Comparison of ENCODE assay signal across 9 mouse cellular contexts in the genomic region with DNA sequence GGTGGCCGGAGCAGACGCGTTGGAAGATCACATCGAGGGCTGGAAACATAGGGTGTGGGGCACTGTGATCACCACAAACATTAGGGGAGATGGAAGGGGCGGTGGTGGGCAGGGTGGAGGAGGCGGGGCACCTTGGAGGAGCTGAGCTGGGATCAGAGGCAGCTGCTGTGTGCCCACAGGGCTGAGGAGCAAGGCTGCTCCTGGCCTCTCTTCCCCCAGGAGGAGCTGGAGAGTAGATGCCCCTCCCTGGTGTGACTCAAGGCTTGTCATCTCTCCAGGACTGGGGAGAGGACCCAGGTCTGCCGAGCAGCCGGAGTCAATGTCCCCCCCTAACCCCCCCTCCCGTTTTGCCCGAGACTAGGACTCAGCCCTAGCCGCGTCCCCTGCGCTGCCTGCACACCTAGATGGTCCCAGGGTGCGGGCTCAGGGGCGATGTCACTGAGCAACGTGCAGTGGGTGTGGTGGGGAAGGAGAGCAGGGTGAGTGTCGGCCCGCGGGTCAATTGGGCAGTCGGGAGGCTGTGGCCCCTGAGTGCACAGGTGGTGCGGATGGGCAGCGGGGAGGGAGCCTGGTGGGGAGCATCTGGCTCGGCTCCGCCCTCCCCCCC. TPM values are rescaled to one million over a fixed set of nuclear protein-coding genes. Genes with fewer than 3 reads are reported as not detected.
DNase-seq lines count a peak whose midpoint lies in the region; ATAC-seq lines count a peak whose summit lies in the region.
"Had no signal": no experiment of that assay in that cellular context is flagged by ENCODE, and none has a peak within 500 bp of the region (broad histone marks: within the 10 kb centered on the region; RNA-seq: fewer than 3 reads in every experiment).

No protein-coding gene starts in this region.

- H3K4me3 ChIP-seq in limb, embryonic 12.5 days (replicated peaks), result peak overlapping the region; percentile 22
- no peak overlapping the region for H3K4me3 ChIP-seq in liver, embryonic 11.5 days (ENCODE audit: low read depth, low read length)

- peak overlapping the region; percentile 51 for H3K4me2 ChIP-seq in limb, embryonic 12.5 days
- H3K4me2 ChIP-seq in liver, embryonic 11.5 days, result no peak overlapping the region

- WGBS in limb, embryonic 12.5 days, result 24% methylated on average over 22 of the region's 24 CpGs
- 21% methylated on average over 24 of the region's 24 CpGs for WGBS in liver, embryonic 11.5 days

- H3K36me3 ChIP-seq in limb, embryonic 12.5 days, result no peaks in the 10 kb centered on the region
- no peaks in the 10 kb centered on the region for H3K36me3 ChIP-seq in liver, embryonic 11.5 days (ENCODE audit: control insufficient read depth, insufficient read depth, low read length)

- no peak overlapping the region for H3K27ac ChIP-seq in limb, embryonic 12.5 days
- no peak overlapping the region for H3K27ac ChIP-seq in liver, embryonic 11.5 days (ENCODE audit: low read depth, low read length)

- H3K4me1 ChIP-seq in limb, embryonic 12.5 days (replicated peaks), result no peaks in the 10 kb centered on the region
- no peaks in the 10 kb centered on the region for H3K4me1 ChIP-seq in liver, embryonic 11.5 days (replicated peaks; ENCODE audit: control insufficient read depth, insufficient read depth, low read length)

- no peaks in the 10 kb centered on the region for H3K9me3 ChIP-seq in limb, embryonic 12.5 days
- H3K9me3 ChIP-seq in liver, embryonic 11.5 days (ENCODE audit: control insufficient read depth, low read length), result no peaks in the 10 kb centered on the region

- DNase-seq in adrenal gland, postnatal 25 days, result peak; percentile 0
- no peak for DNase-seq in adrenal gland, postnatal 14 days
- peak; percentile 3 for DNase-seq in lung, postnatal 10 days
- no peak for DNase-seq in lung, adult 18-20 months
- no peak for DNase-seq in liver, embryonic 11.5 days (ENCODE audit: low spot score)
- DNase-seq in gastrocnemius, postnatal 14 days, result no peak
- DNase-seq in left cerebral cortex, postnatal 36 days (ENCODE audit: low spot score in 2 of 2), result no peak
- DNase-seq: thymus, postnatal 25 days had no signal

- peaks cover 42% of the 10 kb centered on the region for H3K27me3 ChIP-seq in limb, embryonic 12.5 days
- peaks cover 29% of the 10 kb centered on the region for H3K27me3 ChIP-seq in liver, embryonic 11.5 days (replicated peaks; ENCODE audit: control insufficient read depth, insufficient read depth, low read length)

- H3K9ac ChIP-seq in limb, embryonic 12.5 days (replicated peaks), result no peak overlapping the region
- H3K9ac ChIP-seq in liver, embryonic 11.5 days (ENCODE audit: low read depth, low read length), result no peak overlapping the region

- ATAC-seq in limb, embryonic 12.5 days (ENCODE audit: insufficient number of reproducible peaks, insufficient read depth, low FRiP score, low TSS enrichment, low read depth), result no peak
- ATAC-seq in liver, embryonic 11.5 days (replicated peaks; ENCODE audit: low FRiP score), result no peak

- intact Hi-C loops in gastrocnemius, postnatal 14 days (cut with DNase I; ENCODE audit: low total_unique reads), result no loop called here
- intact Hi-C loops in left cerebral cortex, postnatal 36 days (cut with DNase I), result no loop called here

RNA-seq across cellular contexts. Expression of gene Slc16a2, which starts 57.6 kb away (rescaled TPM):
- total RNA-seq in adrenal gland, postnatal 25 days (2021), result 41.4 and 47.5 TPM in 2 replicates
- 34.7 and 54.2 TPM in 2 replicates for total RNA-seq in adrenal gland, postnatal 14 days (2021)
- 23.3 and 23.4 TPM in 2 replicates for polyA plus RNA-seq in limb, embryonic 12.5 days (2016; fragmentation: Nextera tagmentation; extraction: Ambion mirVana)
- polyA plus RNA-seq in liver, embryonic 11.5 days (2014; fragmentation: Nextera tagmentation; extraction: Ambion mirVana), result 4.9 and 5.6 TPM in 2 replicates
- 1 to 10 TPM; 4.9 to 7.2 TPM for total RNA-seq in gastrocnemius, postnatal 14 days (2021)
- total RNA-seq in left cerebral cortex, postnatal 36 days (2021), result 10 to 100 TPM; 30.7 to 39.9 TPM

Comparison
In these comparisons a context has a peak if more than half of its experiments do, and no peak if none do; other contexts are left out.
1. DNase-seq: peak in adrenal gland, postnatal 25 days (single experiment) and lung, postnatal 10 days (single experiment); none in adrenal gland, postnatal 14 days (single experiment), lung, adult 18-20 months (0 of 2), liver, embryonic 11.5 days (single experiment), gastrocnemius, postnatal 14 days (single experiment) and left cerebral cortex, postnatal 36 days (0 of 2).